Mouse (Mus musculus) midbrain, postnatal 0 days (tissue): Measurements from ENCODE around the gene Dact3. TPM values are rescaled to one million over a fixed set of nuclear protein-coding genes. Genes with fewer than 3 reads are reported as not detected.

Experiments used
- ATAC-seq: fragments of 200-750 bp; cut with Nextera tagmentation; 2 replicates; pipeline ENCODE4 v1.8.0; 2017; ENCODE audit warnings: moderate number of reproducible peaks, mild to moderate bottlenecking, moderate TSS enrichment, moderate library complexity; ENCODE audit not compliant: low FRiP score
- DNase-seq: peaks from one replicate; pipeline ENCODE4 v3.0.0-alpha.2; 2015; ENCODE audit warnings: low spot score
- H3K27ac ChIP-seq: fragments of 300-500 bp; sonication (generic); 2 replicates; pipeline ENCODE4 v1.5.1; 2014; ENCODE audit warnings: low read depth, mild to moderate bottlenecking, low read length, mixed read lengths
- H3K27me3 ChIP-seq: fragments of 300-500 bp; sonication (generic); 2 replicates; pipeline ENCODE4 v1.6.1; 2014; ENCODE audit warnings: low read length, control low read depth, mixed read lengths; ENCODE audit not compliant: insufficient read depth
- H3K36me3 ChIP-seq: fragments of 300-500 bp; sonication (generic); 2 replicates; pipeline ENCODE4 v1.6.1; 2014; ENCODE audit warnings: low read length, control low read depth, mixed read lengths; ENCODE audit not compliant: insufficient read depth
- H3K4me1 ChIP-seq: fragments of 300-500 bp; sonication (generic); 2 replicates; pipeline ENCODE4 v1.6.1; 2014; ENCODE audit warnings: mild to moderate bottlenecking, control low read depth, antibody characterized with exemption, low read length, mixed read lengths; ENCODE audit not compliant: insufficient read depth
- H3K4me2 ChIP-seq: fragments of 300-500 bp; sonication (generic); 2 replicates; pipeline ENCODE4 v1.6.1; 2014; ENCODE audit warnings: low read depth, mild to moderate bottlenecking, low read length, mixed read lengths; ENCODE audit not compliant: poor library complexity, severe bottlenecking
- H3K4me3 ChIP-seq: fragments of 300-500 bp; sonication (generic); 2 replicates; pipeline ENCODE4 v1.5.1; 2014; ENCODE audit warnings: low read depth, mild to moderate bottlenecking, low read length, moderate library complexity
- H3K9ac ChIP-seq: fragments of 300-500 bp; sonication (generic); replicated peaks from 2 replicates; pipeline ENCODE4 v1.6.1; 2014; ENCODE audit warnings: mild to moderate bottlenecking, low read length, moderate library complexity, mixed read lengths; ENCODE audit not compliant: poor library complexity, severe bottlenecking
- H3K9me3 ChIP-seq: fragments of 300-500 bp; sonication (generic); 2 replicates; pipeline ENCODE4 v1.6.1; 2016; ENCODE audit warnings: low read length, control low read depth
- CTCF ChIP-seq: IDR thresholded peaks from 2 replicates; pipeline ENCODE4 v1.5.1; 2016; ENCODE audit warnings: antibody characterized with exemption, mild to moderate bottlenecking
- WGBS: fragments of 180-500 bp; shearing (Covaris S2); extraction: QIAGEN DNeasy Blood & Tissue Kit; methylation state at CpG from one replicate; pipeline ENCODE4 v1.1.7; 2014; 5-methylcytosine and 5-hydroxymethylcytosine counted together
- polyA plus RNA-seq: library from polyadenylated mRNA; unstranded; fragments of >200 nt; fragmentation: Nextera tagmentation; extraction: Ambion mirVana; gene quantifications from 2 replicates; pipeline ENCODE4 v1.2.1, GENCODE M21; 2015
- total RNA-seq: library from RNA; depleted of rRNA; stranded (reverse); fragments of >200 nt; gene quantifications from 2 replicates; pipeline ENCODE4 v1.2.3, GENCODE M21; 2014; rRNA removed

Gene Dact3
- total RNA-seq (86.0 and 107 TPM in 2 replicates), polyA plus RNA-seq (7.5 and 7.7 TPM in 2 replicates)

GRCm38 (mm10) chr7:16875310-16875325, at the start of gene Dact3:
TSS of gene Dact3 (plus strand) at chr7:16875317.
- Histone ChIP-seq H3K4me3 (peak within 1 kb of the TSS; percentile 85), H3K36me3 (peaks cover 3% of the 10 kb centered on the region; the same call in 1 of the 2 replicates), H3K9me3 (no peaks in the 10 kb centered on the region), H3K4me2 (peak within 1 kb of the TSS; percentile 60), H3K9ac (peak within 1 kb of the TSS; percentile 95), H3K4me1 (peaks cover 4% of the 10 kb centered on the region; the same call in 1 of the 2 replicates), H3K27me3 (no peaks in the 10 kb centered on the region), H3K27ac (peak within 1 kb of the TSS; percentile 84)
- 0% methylated on average over 1 of the region's 1 CpGs for WGBS
- ATAC-seq (no peak), DNase-seq (no peak)
- no peak for TF ChIP-seq CTCF

- Histone ChIP-seq H3K4me1 (0 out of 2 replicates have a peak, but pooled peaks cover 3% of the 10 kb centered on the region), H3K9ac (no peak overlapping the region), H3K27me3 (no peaks in the 10 kb centered on the region), H3K36me3 (peaks cover 70% of the 10 kb centered on the region), H3K4me3 (no peak overlapping the region), H3K4me2 (no peak overlapping the region), H3K27ac (no peak overlapping the region), H3K9me3 (no peaks in the 10 kb centered on the region)
- DNase-seq = peak; percentile 36
- 85% methylated on average over 10 of the region's 10 CpGs for WGBS
- peak; percentile 53 for TF ChIP-seq CTCF
- 0 out of 2 replicates have a peak, but pooled peaks have one; percentile 18 for ATAC-seq
Measured at GRCm38 (mm10) chr7:16825785-16826184, 49.3 kb upstream of the Dact3 start.

GRCm38 (mm10) chr7:16826571-16826970, 48.5 kb upstream of the Dact3 start:
- no peak overlapping the region for H3K4me2 ChIP-seq
- H3K27me3 ChIP-seq = no peaks in the 10 kb centered on the region
- TF ChIP-seq CTCF = no peak
- H3K4me3 ChIP-seq = no peak overlapping the region
- DNase-seq (no peak), ATAC-seq (no peak)
- peaks cover 78% of the 10 kb centered on the region for H3K36me3 ChIP-seq
- 93% methylated on average over 5 of the region's 5 CpGs for WGBS
- no peaks in the 10 kb centered on the region for H3K9me3 ChIP-seq
- no peak overlapping the region for H3K27ac ChIP-seq
- H3K4me1 ChIP-seq = no peaks in the 10 kb centered on the region
- no peak overlapping the region for H3K9ac ChIP-seq

- H3K9ac ChIP-seq = no peak overlapping the region
- DNase-seq (no peak), ATAC-seq (no peak)
- no peak overlapping the region for H3K4me3 ChIP-seq
- H3K4me2 ChIP-seq = no peak overlapping the region
- TF ChIP-seq CTCF = no peak
- no peaks in the 10 kb centered on the region for H3K9me3 ChIP-seq
- H3K36me3 ChIP-seq = peaks cover 85% of the 10 kb centered on the region
- no peaks in the 10 kb centered on the region for H3K4me1 ChIP-seq
- H3K27ac ChIP-seq = no peak overlapping the region
- WGBS = 82% methylated on average over 4 of the region's 4 CpGs
- H3K27me3 ChIP-seq = no peaks in the 10 kb centered on the region
Measured at GRCm38 (mm10) chr7:16827274-16827673, 47.8 kb upstream of the Dact3 start.

GRCm38 (mm10) chr7:16830449-16830848, 44.7 kb upstream of the Dact3 start:
- 89% methylated on average over 9 of the region's 9 CpGs for WGBS
- no peak for ATAC-seq
- Histone ChIP-seq H3K27ac (no peak overlapping the region), H3K36me3 (peaks cover 90% of the 10 kb centered on the region), H3K4me1 (no peaks in the 10 kb centered on the region), H3K4me2 (no peak overlapping the region), H3K4me3 (no peak overlapping the region), H3K27me3 (no peaks in the 10 kb centered on the region), H3K9ac (no peak overlapping the region), H3K9me3 (no peaks in the 10 kb centered on the region)
- DNase-seq = no peak
- TF ChIP-seq CTCF = no peak

- Histone ChIP-seq H3K36me3 (peaks cover 61% of the 10 kb centered on the region), H3K9me3 (no peaks in the 10 kb centered on the region), H3K9ac (no peak overlapping the region), H3K27ac (no peak overlapping the region), H3K27me3 (no peaks in the 10 kb centered on the region), H3K4me2 (no peak overlapping the region), H3K4me3 (no peak overlapping the region), H3K4me1 (no peaks in the 10 kb centered on the region)
- ATAC-seq = no peak
- WGBS = 92% methylated on average over 18 of the region's 18 CpGs
- no peak for DNase-seq
- no peak for TF ChIP-seq CTCF
Measured at GRCm38 (mm10) chr7:16837916-16838803, 37.0 kb upstream of the Dact3 start.
